Mouse (Mus musculus): ENCODE measurements around the gene Aars2.

DNA sequence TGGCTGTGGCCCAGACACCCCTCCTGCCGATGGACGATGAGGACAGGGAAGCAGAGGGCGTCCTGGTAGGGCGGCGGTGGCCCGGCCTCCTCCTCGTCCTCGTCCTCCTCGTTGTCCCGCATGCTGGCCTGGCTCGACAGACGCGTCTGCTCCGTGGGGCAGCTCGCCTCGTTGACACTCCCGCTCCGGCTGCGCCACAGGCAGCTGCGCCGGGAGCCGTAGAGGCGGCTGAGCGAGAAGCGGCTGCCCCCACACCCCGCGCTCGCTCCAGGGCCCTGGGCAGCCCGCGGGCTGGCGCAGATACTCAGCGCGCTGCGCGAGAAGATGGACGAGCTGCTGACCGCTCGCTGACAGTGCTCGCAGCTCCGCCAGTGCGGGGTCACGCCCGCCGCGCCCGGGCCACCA is 38.2 kb downstream of the Aars2 start:
- TF ChIP-seq POLR2A (IDR thresholded peaks at IDR 0.05; ENCODE audit: borderline replicate concordance, extremely low read depth, low read depth, low read length) = no peak
- TF ChIP-seq CTCF (IDR thresholded peaks at IDR 0.05; ENCODE audit: insufficient read depth, low read length) = no peak
